Mouse (Mus musculus) cerebellum, postnatal 14 days (tissue): Measurements from ENCODE around the gene Gm20521.
A peak's percentile ranks its signal among the peaks of the same experiment; 100 is the strongest.

Experiments used
- DNase-seq, 2 experiments: peaks; one replicate each; pipeline ENCODE4 v3.0.0; 2021; ENCODE audit warnings: mixed read lengths in 2 of 2

Gene Gm20521

GRCm38 (mm10) chr14:54893651-54894181 is 10.5 kb downstream of the Gm20521 start:
- DNase-seq, result peak; percentile 97 to 99

- DNase-seq, result peak; percentile 79
Observed at GRCm38 (mm10) chr14:54894296-54895151, 11.3 kb downstream of the Gm20521 start.

GRCm38 (mm10) chr14:54897445-54897844 is 14.2 kb downstream of the Gm20521 start:
- no peak for DNase-seq

- DNase-seq, result peak; percentile 82 to 83
Observed at GRCm38 (mm10) chr14:54900383-54900782, 17.1 kb downstream of the Gm20521 start.

- DNase-seq, result no peak
Observed at GRCm38 (mm10) chr14:54903641-54904040, 20.4 kb downstream of the Gm20521 start.

- DNase-seq, result no peak
Observed at GRCm38 (mm10) chr14:54908682-54909081, 25.4 kb downstream of the Gm20521 start.

- DNase-seq, result peak; percentile 70 to 80
Observed at GRCm38 (mm10) chr14:54912109-54912850, 29.0 kb downstream of the Gm20521 start.

- DNase-seq, result peak; percentile 89
Observed at GRCm38 (mm10) chr14:54912886-54913285, 29.6 kb downstream of the Gm20521 start, which contains the start of gene Slc22a17. Gene Slc22a17, minus strand, starts transcription at chr14:54913132.

- peak; percentile 48 to 55 for DNase-seq
Observed at GRCm38 (mm10) chr14:54913343-54913742, 30.1 kb downstream of the Gm20521 start.

GRCm38 (mm10) chr14:54920076-54920685 is 36.9 kb downstream of the Gm20521 start:
- no peak for DNase-seq

GRCm38 (mm10) chr14:54924641-54925348 is 41.6 kb downstream of the Gm20521 start:
- peak; percentile 41 to 58 for DNase-seq

GRCm38 (mm10) chr14:54925349-54926342 is 42.4 kb downstream of the Gm20521 start, which contains the start of gene Efs:
Gene Efs, minus strand, starts transcription at chr14:54926126.
- DNase-seq, result peak; percentile 74 to 77

- DNase-seq, result peak; percentile 42 to 52
Observed at GRCm38 (mm10) chr14:54926401-54927158, 43.3 kb downstream of the Gm20521 start.

GRCm38 (mm10) chr14:54927296-54927695 is 44.1 kb downstream of the Gm20521 start:
- no peak for DNase-seq

GRCm38 (mm10) chr14:54929801-54930200 is 46.6 kb downstream of the Gm20521 start:
- no peak for DNase-seq

GRCm38 (mm10) chr14:54930431-54930830 is 47.2 kb downstream of the Gm20521 start:
- DNase-seq, result peak; percentile 38 to 72

- DNase-seq, result no peak
Observed at GRCm38 (mm10) chr14:54932645-54933150, 49.5 kb downstream of the Gm20521 start, which contains the start of gene Il25. Gene Il25, plus strand, starts transcription at chr14:54932695.

GRCm38 (mm10) chr14:54935904-54936830 is 52.9 kb downstream of the Gm20521 start, which contains the start of gene Cmtm5:
Gene Cmtm5, plus strand, starts transcription at chr14:54936261.
- DNase-seq, result peak; percentile 37 to 54

GRCm38 (mm10) chr14:54936831-54937160 is 53.6 kb downstream of the Gm20521 start:
- DNase-seq, result no peak
